Mouse (Mus musculus) lung, adult 2 months (tissue): ENCODE data around the gene Adamtsl1.

Experiments
- CTCF ChIP-seq: fragments of 200-500 bp; IDR thresholded peaks from 2 replicates; pipeline ENCODE4 v1.5.1; 2011; ENCODE audit warnings: mild to moderate bottlenecking, low read length, control low read depth; ENCODE audit not compliant: insufficient read depth
- POLR2A ChIP-seq: fragments of 200-500 bp; IDR thresholded peaks from 2 replicates; pipeline ENCODE4 v1.6.1; 2011; ENCODE audit warnings: low read depth, mild to moderate bottlenecking, control low read depth, low read length, borderline replicate concordance; ENCODE audit errors: extremely low read depth

GRCm38 (mm10) chr4:86068376-86068775 is 554.4 kb downstream of the Adamtsl1 start:
- no peak for TF ChIP-seq CTCF
- no peak for TF ChIP-seq POLR2A
